Mouse (Mus musculus): Measurements from ENCODE around the gene Acot2.

- TF ChIP-seq CTCF (IDR thresholded peaks at IDR 0.05; ENCODE audit: extremely low read depth, insufficient read depth, low read length) (no peak), POLR2A (IDR thresholded peaks at IDR 0.05; ENCODE audit: extremely low read depth, insufficient read depth, low read length) (no peak)
These were observed 36.6 kb upstream of the Acot2 start for GRCm38 (mm10) chr12:83950840-83951701.

All from cortical plate, adult 2 months (tissue).